In genomic region chr1:89301151-89301550, GRCm38 (mm10) we compare ENCODE assay signal across 15 mouse cellular contexts.
"Had no signal": no experiment of that assay in that cellular context is flagged by ENCODE, and none has a peak within 500 bp of the region (broad histone marks: within the 10 kb centered on the region; RNA-seq: fewer than 3 reads in every experiment).

No protein-coding gene starts in this region.

- H3K4me1 ChIP-seq: neural tube, embryonic 12.5 days had no signal

- H3K4me2 ChIP-seq: lung, embryonic 15.5 days; midbrain, embryonic 11.5 days; midbrain, embryonic 13.5 days; midbrain, embryonic 15.5 days; neural tube, embryonic 12.5 days; stomach, embryonic 15.5 days had no signal

- H3K36me3 ChIP-seq: lung, embryonic 15.5 days; midbrain, embryonic 13.5 days; midbrain, embryonic 15.5 days; neural tube, embryonic 12.5 days; stomach, embryonic 15.5 days had no signal

- H3K4me3 ChIP-seq: lung, embryonic 15.5 days; megakaryocyte, embryonic 14.5 days; midbrain, embryonic 13.5 days; midbrain, embryonic 15.5 days; neural tube, embryonic 12.5 days; stomach, embryonic 15.5 days had no signal

- ATAC-seq: midbrain, embryonic 13.5 days; midbrain, embryonic 15.5 days had no signal

- DNase-seq: lung, adult 2 months; lung, postnatal 14 days; right cerebral cortex, postnatal 14 days; thymus, adult 2 months; thymus, postnatal 25 days; thymus, postnatal 4 days had no signal

- H3K9ac ChIP-seq: lung, embryonic 15.5 days; midbrain, embryonic 13.5 days; midbrain, embryonic 15.5 days; neural tube, embryonic 12.5 days; stomach, embryonic 15.5 days had no signal

- H3K9me3 ChIP-seq: lung, embryonic 15.5 days; midbrain, embryonic 13.5 days; midbrain, embryonic 15.5 days; neural tube, embryonic 12.5 days; stomach, embryonic 15.5 days had no signal

- H3K27me3 ChIP-seq: lung, embryonic 15.5 days; midbrain, embryonic 15.5 days; neural tube, embryonic 12.5 days; stomach, embryonic 15.5 days had no signal

- H3K27ac ChIP-seq: lung, embryonic 15.5 days; macrophage; midbrain, embryonic 13.5 days; midbrain, embryonic 15.5 days; neural tube, embryonic 12.5 days; stomach, embryonic 15.5 days; stomach, postnatal 0 days had no signal
